Mouse (Mus musculus) ES-Bruce4 (cell line): ENCODE measurements around the gene Uxs1.

ENCODE experiments used
- CTCF ChIP-seq: IDR thresholded peaks from one replicate; pipeline ENCODE4 v1.8.1; 2011; ENCODE audit warnings: low read depth, low read length
- EP300 ChIP-seq: IDR thresholded peaks from 2 replicates; pipeline ENCODE4 v1.6.1; 2011; ENCODE audit warnings: low read depth, low read length; ENCODE audit not compliant: insufficient read depth
- POLR2A ChIP-seq: IDR thresholded peaks from one replicate; pipeline ENCODE4 v1.8.1; 2011; ENCODE audit warnings: low read length; ENCODE audit not compliant: insufficient read depth

- TF ChIP-seq CTCF (no peak), POLR2A (no peak), EP300 (no peak)
Observed at GRCm38 (mm10) chr1:43826628-43827001, 985 bp downstream of the Uxs1 start.
